Mouse (Mus musculus) megakaryocyte-erythroid progenitor cell, adult 5-6 weeks (primary cell): Measurements from ENCODE around the gene Ccr1l1. TPM values are rescaled to one million over a fixed set of nuclear protein-coding genes. Genes with fewer than 3 reads are reported as not detected.

Source experiments
- ATAC-seq: replicated peaks from 2 replicates; pipeline ENCODE4 v1.8.0; 2016; ENCODE audit warnings: mild to moderate bottlenecking, inconsistent platforms; ENCODE audit not compliant: severe bottlenecking, poor library complexity, low FRiP score, low TSS enrichment
- total RNA-seq, 2 experiments: library from RNA; stranded (forward) in 1 of 2; stranded (reverse) in 1 of 2; fragments of 200-1000, 215-1000 nt in 1 of 2; fragments of >200 nt in 1 of 2; fragmentation: Nextera tagmentation in 1 of 2; gene quantifications; 2 replicates each; pipeline ENCODE4 v1.2.3; 2014 to 2017

The Ccr1l1 gene
- total RNA-seq, 2 experiments from 2014 or later = not detected

DNA sequence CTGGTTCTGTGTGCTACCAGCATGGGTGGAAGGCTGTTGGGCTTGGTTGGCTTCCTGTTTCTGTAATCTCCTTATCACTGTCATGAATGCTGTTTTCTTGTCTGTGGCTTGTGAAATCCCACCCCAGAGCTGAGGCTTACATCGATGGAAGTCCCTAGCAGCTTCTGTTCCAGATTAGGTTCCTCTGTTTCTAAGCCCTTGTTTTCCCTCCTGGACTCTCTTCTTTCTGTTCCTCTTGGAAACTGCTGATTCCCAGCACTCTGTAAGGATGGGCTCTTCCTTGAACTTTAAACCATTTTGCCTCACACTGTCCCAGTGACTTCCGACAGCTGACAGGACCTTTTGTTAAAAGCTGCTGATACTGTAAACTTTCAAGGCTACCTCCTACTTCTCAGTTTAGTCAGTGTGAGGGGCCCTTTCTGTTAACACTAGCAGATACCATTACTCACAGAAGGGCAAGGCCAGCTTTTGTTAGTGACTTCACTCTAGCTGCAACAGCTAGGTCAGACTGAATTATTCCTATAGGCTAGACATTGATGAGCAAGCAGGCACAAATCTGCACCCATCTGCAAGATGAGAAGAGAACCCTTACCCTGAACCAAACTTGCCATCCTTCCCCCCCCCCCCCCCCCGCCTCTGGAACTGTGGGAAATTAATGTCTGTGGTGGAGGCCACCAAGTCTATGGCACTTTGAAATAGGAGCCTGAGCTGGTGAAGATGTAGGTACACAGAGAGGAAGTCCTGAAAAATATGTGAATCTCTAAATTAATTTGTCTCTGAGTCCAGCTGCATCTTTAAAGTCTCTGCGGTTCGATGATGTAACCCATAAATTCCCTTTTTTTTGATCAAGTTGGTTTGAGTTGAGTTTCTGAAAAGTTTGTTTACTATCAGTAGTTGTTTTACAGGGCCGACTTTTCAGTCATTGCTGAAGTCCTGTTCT lies 46.2 kb downstream of the Ccr1l1 start:
- peak; percentile 30; the same call in 1 of the 2 replicates for ATAC-seq

DNA sequence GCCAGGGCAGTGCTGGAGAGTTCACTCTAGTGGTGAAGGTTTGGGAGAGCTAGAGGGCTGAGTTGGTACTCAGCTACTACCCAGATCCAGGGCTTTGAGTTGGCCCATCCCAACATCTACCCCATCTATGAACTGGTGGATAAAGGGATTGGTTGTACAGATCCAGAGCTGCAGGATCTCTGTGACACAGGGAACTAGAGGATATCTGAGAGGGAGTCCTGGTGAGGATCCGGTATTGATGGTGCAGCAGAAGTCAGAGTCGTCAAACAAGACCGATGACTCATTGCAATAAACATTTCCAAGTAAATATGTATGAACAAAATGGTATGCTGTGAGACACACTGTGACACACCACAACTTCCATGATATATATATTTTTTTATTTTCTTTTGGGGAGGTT lies 47.3 kb downstream of the Ccr1l1 start:
- no peak for ATAC-seq

- ATAC-seq = peak; percentile 5; the same call in 1 of the 2 replicates
Measured at GRCm38 (mm10) chr9:123930476-123930875, 47.7 kb downstream of the Ccr1l1 start.

DNA sequence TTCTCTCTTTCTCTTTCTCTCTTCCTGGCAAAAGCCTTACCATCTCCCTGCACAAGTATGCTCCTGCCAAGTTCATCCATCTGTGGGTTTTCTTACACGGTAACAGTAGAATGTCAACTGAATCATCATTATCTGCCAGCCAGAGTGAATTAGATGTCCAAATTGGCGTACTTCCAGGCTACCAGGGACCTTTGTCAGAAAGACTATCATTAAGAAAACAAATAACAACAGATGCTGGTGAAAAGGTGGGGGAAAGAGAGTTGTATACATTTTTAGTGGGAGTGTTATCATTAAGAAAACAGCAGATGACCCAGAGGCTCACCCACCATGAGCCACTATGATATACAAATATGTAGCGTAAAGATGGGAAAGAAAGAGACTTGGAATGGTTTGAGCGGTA lies 48.3 kb downstream of the Ccr1l1 start:
- peak; percentile 12 for ATAC-seq

- peak; percentile 42 for ATAC-seq
Measured at GRCm38 (mm10) chr9:123928759-123929246, 49.4 kb downstream of the Ccr1l1 start.

DNA sequence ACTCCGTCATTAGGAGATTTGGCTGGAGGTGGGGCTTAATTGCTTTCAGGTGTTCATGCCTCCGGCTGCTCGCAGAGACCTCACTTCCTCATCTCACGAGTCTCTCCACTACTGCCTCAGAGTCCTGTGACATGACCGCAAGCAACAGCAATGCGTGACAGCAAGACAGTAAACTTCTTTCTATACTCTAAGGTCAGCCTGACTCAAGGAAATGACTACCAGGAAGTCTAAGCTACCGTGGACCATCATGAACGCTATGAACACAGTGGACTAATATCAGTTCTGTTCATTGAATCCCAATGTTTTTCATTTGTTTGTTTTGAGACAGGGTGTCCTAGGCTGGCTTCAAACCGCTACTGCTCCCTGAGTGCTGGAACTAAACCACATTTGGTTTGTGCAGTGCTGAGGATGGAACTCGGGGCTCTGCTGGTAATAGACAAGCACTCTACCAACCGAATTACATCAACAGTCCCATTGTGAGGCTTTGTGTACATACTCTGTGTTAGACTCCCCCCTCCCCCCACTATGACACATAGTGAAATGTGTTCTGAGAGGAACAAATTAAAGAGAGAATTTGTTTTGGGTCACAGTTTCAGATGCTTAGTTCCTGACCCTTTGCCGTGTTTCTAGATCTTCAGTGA lies 50.0 kb downstream of the Ccr1l1 start:
- ATAC-seq = no peak

DNA sequence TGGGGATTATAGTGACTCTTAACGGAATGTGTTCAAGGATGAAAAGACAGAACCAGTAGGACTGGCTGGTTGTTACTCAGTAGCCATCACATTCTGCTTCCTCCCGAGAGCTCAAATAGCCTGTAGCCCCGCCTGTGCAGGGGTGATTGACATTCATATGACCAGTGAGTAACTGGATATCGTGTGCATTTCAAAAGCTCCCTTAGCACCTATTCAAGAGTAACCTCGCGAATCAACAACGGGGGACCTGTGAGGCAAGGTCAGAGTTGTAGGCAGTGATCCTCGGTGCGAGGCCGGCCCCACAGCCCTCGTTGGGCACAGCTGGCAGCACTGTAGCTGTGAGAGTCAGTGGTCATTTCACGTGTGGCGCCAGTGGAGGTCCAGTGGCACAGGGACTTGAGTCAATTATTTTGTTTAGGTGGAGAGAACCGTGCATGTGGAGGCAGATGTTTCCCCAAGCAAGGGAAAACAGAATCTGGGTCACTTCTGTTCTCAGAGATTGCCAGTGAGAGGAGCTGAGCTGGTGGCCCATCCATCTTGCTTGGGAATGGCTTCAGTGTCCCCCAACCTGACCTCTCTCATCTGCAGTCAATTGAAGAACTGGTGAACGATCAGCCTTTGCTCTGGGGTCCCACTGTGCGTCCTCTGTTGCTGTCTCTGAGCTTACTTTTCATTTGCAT lies 50.8 kb downstream of the Ccr1l1 start:
- no peak for ATAC-seq

Other genes starting within 250 kb of the Ccr1l1 start
- 1.1 and 1.4 TPM in 2 replicates for gene Cxcr6, start 171.9 kb downstream of the Ccr1l1 start, total RNA-seq (2014; fragmentation: Nextera tagmentation)
- 0.70 TPM in 1 of 2 replicates, not detected in the other for gene Cxcr6, start 171.9 kb downstream of the Ccr1l1 start, total RNA-seq (2017)
- 12.8 and 25.2 TPM in 2 replicates for gene Fyco1, start 126.5 kb downstream of the Ccr1l1 start, total RNA-seq (2014; fragmentation: Nextera tagmentation)
- 11.9 TPM in 2 replicates for gene Fyco1, start 126.5 kb downstream of the Ccr1l1 start, total RNA-seq (2017)
- not detected in 2 replicates for gene Xcr1, start 116.4 kb downstream of the Ccr1l1 start, total RNA-seq (2014; fragmentation: Nextera tagmentation)
- gene Xcr1, start 116.4 kb downstream of the Ccr1l1 start, total RNA-seq (2017) = 0.23 TPM in 1 of 2 replicates, not detected in the other
- 0.64 TPM in 1 of 2 replicates, not detected in the other for gene Ccr1, start 9.7 kb downstream of the Ccr1l1 start, total RNA-seq (2014; fragmentation: Nextera tagmentation)
- gene Ccr1, start 9.7 kb downstream of the Ccr1l1 start, total RNA-seq (2017) = not detected in 2 replicates
- gene Ccr3, start 43.6 kb upstream of the Ccr1l1 start, total RNA-seq (2014; fragmentation: Nextera tagmentation) = not detected in 2 replicates
- not detected in 2 replicates for gene Ccr3, start 43.6 kb upstream of the Ccr1l1 start, total RNA-seq (2017)
- 0.37 and 1.3 TPM in 2 replicates for gene Ccr2, start 123.5 kb upstream of the Ccr1l1 start, total RNA-seq (2014; fragmentation: Nextera tagmentation)
- gene Ccr2, start 123.5 kb upstream of the Ccr1l1 start, total RNA-seq (2017) = 6.9 and 23.4 TPM in 2 replicates
- gene Ccr5, start 143.1 kb upstream of the Ccr1l1 start, total RNA-seq (2014; fragmentation: Nextera tagmentation) = not detected in 2 replicates
- gene Ccr5, start 143.1 kb upstream of the Ccr1l1 start, total RNA-seq (2017) = 0.27 and 5.4 TPM in 2 replicates